Mouse (Mus musculus): ENCODE data around the gene Zmiz1. TPM values are rescaled to one million over a fixed set of nuclear protein-coding genes. Genes with fewer than 3 reads are reported as not detected.

Zmiz1 gene
- total RNA-seq, 2 experiments from 2014 or later: 106 to 107 TPM

DNA sequence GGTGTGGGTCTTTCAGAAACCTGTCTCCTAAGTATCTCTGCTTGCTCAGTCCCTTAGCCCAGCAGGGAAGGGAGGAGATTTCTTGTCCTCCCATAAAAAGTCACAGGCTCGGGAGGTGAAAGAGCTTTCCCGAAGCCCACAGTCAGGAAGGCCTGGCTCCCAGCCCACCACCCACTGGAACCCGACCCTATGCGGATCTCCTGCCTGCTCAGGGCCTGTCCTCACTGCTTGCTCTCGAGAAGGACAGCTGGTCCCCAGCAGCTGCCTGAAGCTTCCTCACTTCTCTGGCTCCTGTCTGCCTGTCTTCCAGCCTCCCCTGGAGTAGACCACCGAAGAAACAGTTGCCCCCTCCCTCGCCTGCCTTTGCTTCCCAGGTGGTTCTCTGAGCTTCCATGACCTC is 103.9 kb downstream of the Zmiz1 start:
- no peak for DNase-seq (ENCODE audit: extremely low spot score in 1 of 2, low spot score in 2 of 2)
- H3K27ac ChIP-seq: no peak overlapping the region

DNA sequence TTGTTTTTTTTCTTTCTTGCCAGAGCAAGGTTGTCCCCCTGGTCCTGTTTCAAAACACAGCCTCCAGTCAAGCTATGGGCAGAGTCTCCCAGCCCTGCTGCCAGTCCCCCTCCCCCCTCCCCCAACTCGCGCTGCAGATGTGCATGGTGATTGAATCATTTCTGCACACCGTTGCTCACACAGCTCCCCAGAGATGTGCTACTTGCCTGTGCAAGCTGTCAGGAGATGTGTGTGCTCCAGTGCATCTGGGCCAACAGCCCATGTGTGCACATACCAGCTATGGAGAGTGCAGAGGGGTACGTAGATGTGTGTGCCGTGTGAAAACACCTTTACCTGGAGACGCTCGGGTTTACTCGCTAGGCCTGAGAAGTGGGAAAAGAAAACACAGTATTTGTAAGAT is 105.6 kb downstream of the Zmiz1 start:
- no peak for DNase-seq (ENCODE audit: extremely low spot score in 1 of 2, low spot score in 2 of 2)
- no peak overlapping the region for H3K4me3 ChIP-seq
- no peak for TF ChIP-seq CTCF (IDR thresholded peaks at IDR 0.05)
- intact Hi-C loops (cut with DNase I): loop anchor here (2.0 to 10.0 kb wide), 4 partner anchors 106 to 1064 kb away; partner anchors contain the start of gene Zmiz1
- no peak overlapping the region for H3K27ac ChIP-seq

More for the DNA sequence above, 103.9 kb downstream of the Zmiz1 start:
- intact Hi-C loops (cut with DNase I): loop anchor here (10.0 kb wide), 1 partner anchor 528 kb away; no protein-coding TSS in a partner anchor
- no peak for TF ChIP-seq CTCF (IDR thresholded peaks at IDR 0.05)
- H3K4me3 ChIP-seq: no peak overlapping the region

DNA sequence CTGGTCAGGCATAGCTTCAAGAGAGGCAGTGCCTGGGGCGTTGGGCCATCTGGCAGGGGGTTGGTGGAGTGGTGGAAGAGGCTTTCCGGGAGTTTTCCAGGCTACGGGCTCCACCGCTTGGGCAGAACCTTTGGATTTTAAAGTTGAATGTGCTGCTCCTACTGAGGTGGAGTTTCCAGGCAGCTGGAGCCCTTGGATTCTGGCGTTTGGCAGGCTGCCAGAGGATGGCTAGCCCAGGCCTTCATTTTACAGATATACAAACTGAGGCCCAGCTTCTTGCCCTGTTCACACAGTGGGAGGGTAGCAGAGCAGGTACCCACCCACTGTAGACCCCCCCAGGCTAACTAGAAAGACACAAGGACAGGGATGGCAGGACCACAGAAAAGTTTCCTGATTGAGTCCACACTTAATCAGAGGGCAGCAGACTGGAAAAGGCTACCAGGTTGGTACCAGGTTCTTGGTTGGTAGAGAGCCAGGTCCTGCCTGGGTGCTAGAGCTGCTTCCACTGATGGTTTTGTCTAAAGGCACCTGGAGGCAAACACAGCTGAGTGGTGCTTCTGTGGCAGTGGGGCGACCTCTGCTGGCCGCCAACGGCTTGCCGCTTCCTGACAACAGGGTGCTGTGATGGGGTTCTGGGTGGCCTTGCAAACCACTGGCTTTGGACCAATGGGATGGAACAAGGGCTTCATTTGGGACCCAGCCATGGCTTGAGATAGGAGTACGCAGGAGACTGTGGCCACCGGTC is 106.5 kb downstream of the Zmiz1 start:
- intact Hi-C loops (cut with DNase I): loop anchor here (2.0 to 10.0 kb wide), 6 partner anchors 107 to 1065 kb away; partner anchors contain the start of gene Zmiz1
- no peak overlapping the region for H3K4me3 ChIP-seq
- peak; percentile 95 for TF ChIP-seq CTCF (IDR thresholded peaks at IDR 0.05)
- peak; percentile 86 to 88 for DNase-seq (ENCODE audit: extremely low spot score in 1 of 2, low spot score in 2 of 2)
- H3K27ac ChIP-seq: no peak overlapping the region

GRCm38 (mm10) chr14:25567245-25567644 is 108.3 kb downstream of the Zmiz1 start:
- intact Hi-C loops (cut with DNase I): loop anchor here (5.0 to 10.0 kb wide), 3 partner anchors 190 to 925 kb away; no protein-coding TSS in a partner anchor
- no peak overlapping the region for H3K4me3 ChIP-seq
- peak; percentile 70 to 72 for DNase-seq (ENCODE audit: extremely low spot score in 1 of 2, low spot score in 2 of 2)
- H3K27ac ChIP-seq: no peak overlapping the region
- TF ChIP-seq CTCF (IDR thresholded peaks at IDR 0.05): peak; percentile 76

GRCm38 (mm10) chr14:25567837-25568236 is 108.9 kb downstream of the Zmiz1 start:
- no peak for DNase-seq (ENCODE audit: extremely low spot score in 1 of 2, low spot score in 2 of 2)
- H3K4me3 ChIP-seq: no peak overlapping the region
- intact Hi-C loops (cut with DNase I): loop anchor here (5.0 to 10.0 kb wide), 3 partner anchors 191 to 926 kb away; no protein-coding TSS in a partner anchor
- TF ChIP-seq CTCF (IDR thresholded peaks at IDR 0.05): no peak
- H3K27ac ChIP-seq: no peak overlapping the region

DNA sequence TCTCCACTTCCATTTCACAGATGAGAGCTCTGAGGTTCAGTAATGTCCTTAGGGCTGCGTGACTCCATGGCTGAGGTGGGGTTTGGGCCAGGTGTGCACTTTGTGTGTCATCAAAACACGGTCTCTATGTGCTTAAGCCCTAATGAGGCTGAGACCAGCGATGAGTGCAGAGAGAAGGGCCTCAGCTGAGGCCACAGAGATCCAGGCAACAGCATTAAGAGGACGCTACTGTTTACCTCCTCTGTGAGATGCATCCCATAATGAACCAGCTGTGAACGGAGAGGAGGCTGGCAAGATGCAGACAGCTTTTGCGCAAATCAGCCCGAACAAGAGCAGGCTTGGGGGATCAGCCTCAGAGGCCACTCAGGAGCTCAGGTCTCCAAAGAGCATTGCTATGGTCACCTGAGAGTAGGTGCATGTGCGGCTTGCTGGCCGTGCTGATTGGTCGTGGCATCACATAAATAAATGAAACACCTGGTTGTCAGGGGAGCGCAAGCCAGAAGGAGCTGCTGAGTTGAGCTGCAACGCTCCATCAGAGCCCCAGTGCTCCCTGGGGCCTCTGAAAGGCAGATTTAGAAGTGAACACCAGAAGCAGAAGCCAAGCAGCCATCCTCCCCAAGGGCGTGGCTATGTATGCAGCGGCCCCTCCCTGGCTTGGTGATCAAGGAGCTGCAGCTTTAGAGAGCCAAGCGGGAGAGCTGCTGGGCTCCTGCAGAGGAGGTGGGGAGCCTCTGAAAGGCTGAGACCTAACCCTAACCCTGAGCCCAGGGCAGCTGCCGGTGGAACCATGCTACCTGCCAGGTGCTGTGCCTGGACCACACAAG is 115.3 kb downstream of the Zmiz1 start:
- intact Hi-C loops (cut with DNase I): no loop called here
- no peak for DNase-seq (ENCODE audit: extremely low spot score in 1 of 2, low spot score in 2 of 2)
- Histone ChIP-seq H3K4me3 (no peak overlapping the region), H3K27ac (no peak overlapping the region)
- no peak for TF ChIP-seq CTCF (IDR thresholded peaks at IDR 0.05)

DNA sequence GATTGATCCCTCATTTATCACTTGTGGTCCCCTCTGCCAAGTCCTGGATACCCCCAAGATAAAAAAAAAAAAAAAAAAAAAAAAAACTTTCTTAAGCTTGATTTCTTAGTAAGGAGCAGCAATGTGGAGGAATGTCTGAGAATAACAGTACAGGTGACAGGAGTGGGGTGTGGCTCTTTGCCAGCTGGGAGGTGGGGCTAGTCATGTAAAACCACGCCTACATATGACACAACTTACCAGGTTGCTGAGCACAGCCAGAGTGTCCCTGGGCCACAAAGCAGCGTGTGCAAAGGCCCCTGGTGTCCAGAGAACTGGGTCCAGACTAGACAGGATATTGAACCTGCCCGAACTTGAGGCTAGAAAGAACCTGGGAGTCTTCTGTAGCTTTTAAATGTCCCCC is 117.7 kb downstream of the Zmiz1 start:
- TF ChIP-seq CTCF (IDR thresholded peaks at IDR 0.05): no peak
- intact Hi-C loops (cut with DNase I): no loop called here
- H3K4me3 ChIP-seq: no peak overlapping the region
- DNase-seq (ENCODE audit: extremely low spot score in 1 of 2, low spot score in 2 of 2): no peak
- H3K27ac ChIP-seq: no peak overlapping the region

GRCm38 (mm10) chr14:25577431-25577830 is 118.4 kb downstream of the Zmiz1 start:
- intact Hi-C loops (cut with DNase I): no loop called here
- TF ChIP-seq CTCF (IDR thresholded peaks at IDR 0.05): no peak
- no peak for DNase-seq (ENCODE audit: extremely low spot score in 1 of 2, low spot score in 2 of 2)
- no peak overlapping the region for H3K27ac ChIP-seq
- no peak overlapping the region for H3K4me3 ChIP-seq

DNA sequence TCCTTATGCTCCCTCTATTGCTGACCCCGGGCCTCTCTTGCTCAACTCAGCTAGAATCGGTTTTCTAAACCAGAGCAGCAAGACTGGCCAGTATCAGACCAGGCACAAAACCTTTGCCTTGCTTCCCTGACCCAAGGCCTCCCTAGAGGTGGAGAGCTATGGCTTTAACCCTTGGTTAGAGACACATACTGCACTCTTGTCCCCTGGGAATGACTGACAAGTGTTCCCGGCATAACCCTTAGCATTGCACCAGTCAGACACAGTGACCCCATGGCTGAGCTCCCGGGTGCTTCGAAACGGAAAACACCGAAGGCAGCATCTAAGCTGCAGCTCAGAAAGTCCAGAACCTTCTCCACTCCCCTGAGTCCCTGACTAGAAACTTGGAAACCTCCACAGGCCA is 120.6 kb downstream of the Zmiz1 start:
- no peak for TF ChIP-seq CTCF (IDR thresholded peaks at IDR 0.05)
- intact Hi-C loops (cut with DNase I): no loop called here
- Histone ChIP-seq H3K4me3 (no peak overlapping the region), H3K27ac (no peak overlapping the region)
- DNase-seq (ENCODE audit: extremely low spot score in 1 of 2, low spot score in 2 of 2): no peak

DNA sequence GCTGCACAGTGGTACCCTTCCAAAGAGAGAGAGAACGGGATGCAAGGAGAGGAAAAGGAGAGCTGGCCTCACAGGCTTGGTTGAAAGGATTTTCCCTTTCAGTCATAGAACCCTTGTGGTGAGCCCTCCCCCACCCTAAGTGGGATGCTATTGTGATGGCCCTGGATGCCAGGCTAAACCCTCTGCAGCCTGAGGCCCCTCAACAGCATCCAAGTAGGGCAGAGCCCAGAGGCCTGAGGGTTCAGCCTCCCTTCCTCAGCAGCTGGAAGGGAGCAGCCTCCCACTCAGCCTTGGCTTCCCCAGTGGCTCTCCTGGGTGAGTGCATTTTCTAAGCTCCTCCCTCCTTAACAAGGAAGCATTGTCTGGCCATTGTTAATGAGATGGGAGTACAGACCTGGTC is 121.4 kb downstream of the Zmiz1 start:
- DNase-seq (ENCODE audit: extremely low spot score in 1 of 2, low spot score in 2 of 2): no peak
- no peak for TF ChIP-seq CTCF (IDR thresholded peaks at IDR 0.05)
- H3K4me3 ChIP-seq: no peak overlapping the region
- no peak overlapping the region for H3K27ac ChIP-seq
- intact Hi-C loops (cut with DNase I): no loop called here

- intact Hi-C loops (cut with DNase I): no loop called here
- H3K4me3 ChIP-seq: no peak overlapping the region
- no peak overlapping the region for H3K27ac ChIP-seq
- TF ChIP-seq CTCF (IDR thresholded peaks at IDR 0.05): no peak
- no peak for DNase-seq (ENCODE audit: extremely low spot score in 1 of 2, low spot score in 2 of 2)
Measured at GRCm38 (mm10) chr14:25582603-25583002, 123.6 kb downstream of the Zmiz1 start.

DNA sequence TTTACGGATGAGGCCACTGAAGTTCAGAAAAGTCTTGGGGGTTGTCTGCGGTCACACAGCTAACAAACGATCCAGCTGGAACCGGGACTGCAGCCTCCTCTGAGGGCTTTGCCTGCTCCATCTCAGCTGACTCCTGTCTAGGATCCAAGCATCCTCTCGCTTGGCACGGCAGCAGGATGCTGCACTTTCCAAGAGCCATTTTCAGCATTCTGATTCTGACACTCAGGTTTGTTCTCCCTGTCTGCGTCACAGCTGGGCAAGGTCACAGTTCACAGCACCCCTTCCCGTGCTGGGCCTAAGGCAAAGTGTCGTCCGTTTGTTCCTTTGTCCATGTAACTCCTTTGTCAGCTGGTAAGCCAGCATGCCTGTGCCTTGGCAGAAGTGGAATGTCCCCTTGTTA is 124.9 kb downstream of the Zmiz1 start:
- intact Hi-C loops (cut with DNase I): no loop called here
- no peak for TF ChIP-seq CTCF (IDR thresholded peaks at IDR 0.05)
- DNase-seq (ENCODE audit: extremely low spot score in 1 of 2, low spot score in 2 of 2): no peak
- Histone ChIP-seq H3K4me3 (no peak overlapping the region), H3K27ac (0 out of 2 replicates have a peak overlapping the region, but pooled peaks have one; percentile 28)

All from left cerebral cortex, adult 2 months (tissue).